Mouse (Mus musculus): ENCODE data around the gene Fam136a. TPM values are rescaled to one million over a fixed set of nuclear protein-coding genes. Genes with fewer than 3 reads are reported as not detected.
"Not testable (repeated sequence)": the region's sequence is repeated elsewhere in the genome, so short reads cannot be mapped to it uniquely, and the experiment has no call there.

Fam136a gene
- 148 and 182 TPM in 2 replicates for polyA plus RNA-seq (2016; fragmentation: Nextera tagmentation; extraction: Ambion mirVana)

GRCm38 (mm10) chr6:86365371-86366124, at the start of gene Fam136a:
Gene Fam136a, plus strand, starts transcription at chr6:86365646.
- Histone ChIP-seq H3K36me3 (peaks cover 20% of the 10 kb centered on the region), H3K27me3 (ENCODE audit: insufficient read depth, poor library complexity, severe bottlenecking) (no peaks in the 10 kb centered on the region), H3K4me1 (peaks cover 13% of the 10 kb centered on the region), H3K4me3 (peak within 1 kb of the TSS; percentile 80), H3K9me3 (no peaks in the 10 kb centered on the region), H3K27ac (peak within 1 kb of the TSS; percentile 92)
- WGBS, result under 1% methylated on average over 76 of the region's 76 CpGs
- peak; percentile 99 for DNase-seq (ENCODE audit: low spot score)

- Histone ChIP-seq H3K27ac (no peak overlapping the region), H3K36me3 (no peaks in the 10 kb centered on the region), H3K27me3 (ENCODE audit: insufficient read depth, poor library complexity, severe bottlenecking) (no peaks in the 10 kb centered on the region), H3K9me3 (no peaks in the 10 kb centered on the region), H3K4me3 (no peak overlapping the region), H3K4me1 (0 out of 2 replicates have a peak, but pooled peaks cover 4% of the 10 kb centered on the region)
- 74% methylated on average over 1 of the region's 1 CpGs for WGBS
- DNase-seq (ENCODE audit: low spot score), result no peak
These were observed 48.4 kb upstream of the Fam136a start for GRCm38 (mm10) chr6:86317066-86317465.

GRCm38 (mm10) chr6:86318855-86319254, 46.6 kb upstream of the Fam136a start:
- H3K27me3 ChIP-seq (ENCODE audit: insufficient read depth, poor library complexity, severe bottlenecking), result no peaks in the 10 kb centered on the region
- H3K36me3 ChIP-seq, result no peaks in the 10 kb centered on the region
- H3K4me1 ChIP-seq, result 0 out of 2 replicates have a peak, but pooled peaks cover 4% of the 10 kb centered on the region
- no peak for DNase-seq (ENCODE audit: low spot score)
- no peak overlapping the region for H3K27ac ChIP-seq
- 44% methylated on average over 4 of the region's 4 CpGs for WGBS
- no peak overlapping the region for H3K4me3 ChIP-seq
- no peaks in the 10 kb centered on the region for H3K9me3 ChIP-seq

- H3K36me3 ChIP-seq, result no peaks in the 10 kb centered on the region
- no peaks in the 10 kb centered on the region for H3K9me3 ChIP-seq
- no peak overlapping the region for H3K27ac ChIP-seq
- H3K27me3 ChIP-seq (ENCODE audit: insufficient read depth, poor library complexity, severe bottlenecking), result no peaks in the 10 kb centered on the region
- WGBS, result 81% methylated on average over 5 of the region's 5 CpGs
- DNase-seq (ENCODE audit: low spot score), result no peak
- 0 out of 2 replicates have a peak, but pooled peaks cover 4% of the 10 kb centered on the region for H3K4me1 ChIP-seq
- no peak overlapping the region for H3K4me3 ChIP-seq
These were observed 43.3 kb upstream of the Fam136a start for GRCm38 (mm10) chr6:86322031-86322563.

GRCm38 (mm10) chr6:86322991-86323390, 42.5 kb upstream of the Fam136a start:
- 94% methylated on average over 9 of the region's 9 CpGs for whole genome bisulfite sequencing
- Histone ChIP-seq H3K36me3 (no peaks in the 10 kb centered on the region), H3K9me3 (no peaks in the 10 kb centered on the region), H3K27ac (no peak overlapping the region), H3K27me3 (ENCODE audit: insufficient read depth, poor library complexity, severe bottlenecking) (no peaks in the 10 kb centered on the region), H3K4me1 (0 out of 2 replicates have a peak, but pooled peaks cover 4% of the 10 kb centered on the region), H3K4me3 (no peak overlapping the region)
- DNase-seq (ENCODE audit: low spot score), result no peak

- no peak for DNase-seq (ENCODE audit: low spot score)
- Histone ChIP-seq H3K4me1 (peaks cover 7% of the 10 kb centered on the region), H3K4me3 (no peak overlapping the region), H3K27me3 (ENCODE audit: insufficient read depth, poor library complexity, severe bottlenecking) (no peaks in the 10 kb centered on the region), H3K36me3 (no peaks in the 10 kb centered on the region), H3K9me3 (no peaks in the 10 kb centered on the region), H3K27ac (no peak overlapping the region)
- WGBS, result 80% methylated on average over 3 of the region's 3 CpGs
These were observed 41.0 kb upstream of the Fam136a start for GRCm38 (mm10) chr6:86324400-86324799.

- Histone ChIP-seq H3K4me1 (peaks cover 7% of the 10 kb centered on the region), H3K4me3 (no peak overlapping the region), H3K27me3 (ENCODE audit: insufficient read depth, poor library complexity, severe bottlenecking) (no peaks in the 10 kb centered on the region), H3K36me3 (no peaks in the 10 kb centered on the region), H3K27ac (no peak overlapping the region), H3K9me3 (no peaks in the 10 kb centered on the region)
- 81% methylated on average over 5 of the region's 5 CpGs for WGBS
- DNase-seq (ENCODE audit: low spot score), result no peak
These were observed 39.8 kb upstream of the Fam136a start for GRCm38 (mm10) chr6:86325646-86326045.

- Histone ChIP-seq H3K4me1 (peaks cover 7% of the 10 kb centered on the region), H3K9me3 (no peaks in the 10 kb centered on the region), H3K36me3 (no peaks in the 10 kb centered on the region), H3K27me3 (ENCODE audit: insufficient read depth, poor library complexity, severe bottlenecking) (no peaks in the 10 kb centered on the region), H3K27ac (no peak overlapping the region), H3K4me3 (no peak overlapping the region)
- DNase-seq (ENCODE audit: low spot score), result no peak
- WGBS, result 91% methylated on average over 18 of the region's 18 CpGs
These were observed 38.6 kb upstream of the Fam136a start for GRCm38 (mm10) chr6:86326866-86327265.

GRCm38 (mm10) chr6:86328369-86328768, 37.1 kb upstream of the Fam136a start:
- Histone ChIP-seq H3K27me3 (ENCODE audit: insufficient read depth, poor library complexity, severe bottlenecking) (no peaks in the 10 kb centered on the region), H3K36me3 (no peaks in the 10 kb centered on the region), H3K9me3 (no peaks in the 10 kb centered on the region), H3K4me3 (no peak overlapping the region), H3K4me1 (peaks cover 7% of the 10 kb centered on the region), H3K27ac (0 out of 2 replicates have a peak overlapping the region, but pooled peaks have one; percentile 10)
- DNase-seq (ENCODE audit: low spot score), result no peak
- WGBS, result 66% methylated on average over 3 of the region's 3 CpGs

GRCm38 (mm10) chr6:86329943-86330342, 35.5 kb upstream of the Fam136a start:
- no peaks in the 10 kb centered on the region for H3K9me3 ChIP-seq
- DNase-seq (ENCODE audit: low spot score), result no peak
- no peak overlapping the region for H3K4me3 ChIP-seq
- no peaks in the 10 kb centered on the region for H3K27me3 ChIP-seq (ENCODE audit: insufficient read depth, poor library complexity, severe bottlenecking)
- 91% methylated on average over 6 of the region's 6 CpGs for WGBS
- H3K27ac ChIP-seq, result no peak overlapping the region
- no peaks in the 10 kb centered on the region for H3K36me3 ChIP-seq
- peaks cover 7% of the 10 kb centered on the region for H3K4me1 ChIP-seq

- DNase-seq (ENCODE audit: low spot score), result no peak
- no peak overlapping the region for H3K4me3 ChIP-seq
- H3K36me3 ChIP-seq, result no peaks in the 10 kb centered on the region
- H3K4me1 ChIP-seq, result no peaks in the 10 kb centered on the region
- H3K9me3 ChIP-seq, result no peaks in the 10 kb centered on the region
- no peaks in the 10 kb centered on the region for H3K27me3 ChIP-seq (ENCODE audit: insufficient read depth, poor library complexity, severe bottlenecking)
- WGBS, result 73% methylated on average over 11 of the region's 11 CpGs
- H3K27ac ChIP-seq, result no peak overlapping the region
These were observed 30.2 kb upstream of the Fam136a start for GRCm38 (mm10) chr6:86335121-86335849.

- no peaks in the 10 kb centered on the region for H3K9me3 ChIP-seq
- H3K36me3 ChIP-seq, result no peaks in the 10 kb centered on the region
- WGBS, result 79% methylated on average over 5 of the region's 5 CpGs
- H3K4me1 ChIP-seq, result no peaks in the 10 kb centered on the region
- no peak for DNase-seq (ENCODE audit: low spot score)
- H3K27ac ChIP-seq, result no peak overlapping the region
- H3K27me3 ChIP-seq (ENCODE audit: insufficient read depth, poor library complexity, severe bottlenecking), result no peaks in the 10 kb centered on the region
- H3K4me3 ChIP-seq, result no peak overlapping the region
These were observed 29.6 kb upstream of the Fam136a start for GRCm38 (mm10) chr6:86335860-86336259.

GRCm38 (mm10) chr6:86336340-86336739, 29.1 kb upstream of the Fam136a start:
- not testable (repeated sequence) for H3K4me1 ChIP-seq; H3K36me3 ChIP-seq; DNase-seq (ENCODE audit: low spot score); H3K27me3 ChIP-seq (ENCODE audit: insufficient read depth, poor library complexity, severe bottlenecking); H3K27ac ChIP-seq; H3K9me3 ChIP-seq; H3K4me3 ChIP-seq
- WGBS, result 80% methylated on average over 4 of the region's 4 CpGs

All from heart, embryonic 10.5 days (tissue).